Mouse (Mus musculus) heart, embryonic 14.5 days (tissue): ENCODE data around the gene Sec31b. TPM values are rescaled to one million over a fixed set of nuclear protein-coding genes. Genes with fewer than 3 reads are reported as not detected.

ENCODE experiments used
- polyA plus RNA-seq: library from polyadenylated mRNA; unstranded; fragments of >200 nt; fragmentation: Nextera tagmentation; extraction: Ambion mirVana; gene quantifications from 2 replicates; pipeline ENCODE4 v1.2.1, GENCODE M21; 2014

Gene Sec31b
- polyA plus RNA-seq, 1 experiment from 2014 or later: 1.1 TPM

Other genes starting within 250 kb of the Sec31b start
- 2.1 and 2.9 TPM in 2 replicates for gene Scd4, start 212.8 kb downstream of the Sec31b start, polyA plus RNA-seq
- gene Scd1, start 138.0 kb downstream of the Sec31b start, polyA plus RNA-seq: 0.43 and 1.0 TPM in 2 replicates
- not detected in 2 replicates for gene Wnt8b, start 52.4 kb downstream of the Sec31b start, polyA plus RNA-seq
- gene Gm20538, start 7.0 kb upstream of the Sec31b start, polyA plus RNA-seq: not detected in 2 replicates
- gene Ndufb8, start 9.6 kb upstream of the Sec31b start, polyA plus RNA-seq: 1,268 TPM in 2 replicates
- gene Hif1an, start 17.0 kb upstream of the Sec31b start, polyA plus RNA-seq: 21.0 and 21.9 TPM in 2 replicates
- gene Pax2, start 210.2 kb upstream of the Sec31b start, polyA plus RNA-seq: not detected in 2 replicates